Mouse (Mus musculus) mesoderm, embryonic 11.5 days (tissue): Measurements from ENCODE around the gene Susd1.

Source experiments
- DNase-seq: peaks from one replicate; pipeline ENCODE4 v3.0.0-alpha.2; 2012; ENCODE audit warnings: low read depth, low spot score

Susd1 gene

GRCm38 (mm10) chr4:59437990-59438854 lies at the start of gene Susd1:
TSS of gene Susd1 (minus strand) at chr4:59438633.
- DNase-seq = peak; percentile 50

- DNase-seq = no peak
Observed at GRCm38 (mm10) chr4:59471306-59471705, 32.9 kb upstream of the Susd1 start.

DNA sequence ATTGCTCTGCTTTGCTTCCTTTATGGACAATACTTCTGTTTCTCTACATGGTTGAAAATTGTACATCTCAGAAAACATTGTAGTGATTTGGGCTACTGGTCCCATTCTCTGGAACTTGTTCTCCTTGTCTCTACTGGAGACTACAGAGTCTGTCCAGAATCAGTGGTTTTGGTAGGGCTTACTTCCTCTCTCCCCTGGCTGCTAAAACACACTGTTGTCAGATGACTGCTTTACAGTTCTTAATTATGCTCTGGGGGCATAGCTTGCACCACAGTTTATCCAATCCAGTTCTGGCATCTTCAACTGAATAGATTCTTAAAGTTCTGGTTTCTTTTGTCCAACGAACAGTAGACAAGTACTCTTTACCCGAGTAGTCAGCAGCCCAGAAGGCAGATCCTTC lies 27.0 kb upstream of the Susd1 start:
- DNase-seq = no peak

GRCm38 (mm10) chr4:59464661-59465060 lies 26.2 kb upstream of the Susd1 start:
- no peak for DNase-seq

DNA sequence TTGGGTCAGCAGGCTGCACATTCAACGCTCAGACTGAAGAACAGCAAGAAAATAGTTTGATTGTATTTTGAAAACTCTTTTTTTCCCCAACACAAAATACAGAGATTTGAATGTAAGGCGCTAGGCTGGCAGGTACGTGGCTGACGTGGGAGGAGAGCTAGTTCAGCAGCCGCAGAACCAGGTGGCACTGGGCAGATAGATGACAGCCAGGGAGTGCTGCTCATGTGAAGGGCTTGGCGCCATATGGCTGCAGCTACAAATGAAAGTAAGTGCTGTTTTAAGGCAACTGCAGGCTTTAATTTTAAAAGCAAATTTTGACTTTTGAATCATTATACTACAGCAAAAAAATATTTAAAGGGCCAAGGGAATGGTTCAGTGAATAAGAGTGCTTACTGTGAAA lies 24.1 kb upstream of the Susd1 start:
- no peak for DNase-seq

- DNase-seq = no peak
Observed at GRCm38 (mm10) chr4:59461116-59461727, 22.8 kb upstream of the Susd1 start.

DNA sequence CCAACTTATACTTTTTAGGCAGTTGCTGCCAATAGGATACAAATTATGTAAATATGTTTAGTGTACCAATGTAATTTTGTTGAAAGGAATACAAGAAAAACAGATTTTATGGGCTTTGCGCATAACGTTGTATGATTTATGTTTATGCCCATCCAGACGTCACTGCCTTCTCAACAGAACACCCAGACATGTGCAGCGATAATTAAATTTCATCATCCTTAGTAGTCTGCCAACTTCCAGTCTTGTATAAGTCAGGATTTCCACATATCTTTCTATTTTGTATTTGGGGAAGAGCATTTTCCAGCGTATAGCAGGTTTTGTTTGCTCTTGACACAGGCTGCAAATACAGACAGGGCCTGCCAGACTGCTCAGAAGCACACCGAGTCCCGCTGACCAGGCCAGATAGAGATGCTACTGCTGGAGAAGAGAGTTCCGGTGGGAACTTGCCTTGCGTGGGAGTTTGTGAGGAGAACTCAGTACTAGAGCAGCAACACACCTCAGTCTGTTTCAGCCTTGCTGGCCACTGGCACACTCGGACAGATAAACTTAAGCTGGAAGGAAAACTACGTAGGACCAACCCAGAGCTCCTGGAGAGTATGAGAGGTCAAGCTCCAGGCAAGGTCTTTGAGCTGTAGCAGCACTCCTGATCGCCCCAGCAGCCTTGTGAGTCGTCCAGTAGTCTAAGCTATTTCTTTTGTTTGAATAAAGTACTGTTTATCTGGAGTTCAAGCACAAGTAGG lies 21.0 kb upstream of the Susd1 start:
- DNase-seq = no peak

DNA sequence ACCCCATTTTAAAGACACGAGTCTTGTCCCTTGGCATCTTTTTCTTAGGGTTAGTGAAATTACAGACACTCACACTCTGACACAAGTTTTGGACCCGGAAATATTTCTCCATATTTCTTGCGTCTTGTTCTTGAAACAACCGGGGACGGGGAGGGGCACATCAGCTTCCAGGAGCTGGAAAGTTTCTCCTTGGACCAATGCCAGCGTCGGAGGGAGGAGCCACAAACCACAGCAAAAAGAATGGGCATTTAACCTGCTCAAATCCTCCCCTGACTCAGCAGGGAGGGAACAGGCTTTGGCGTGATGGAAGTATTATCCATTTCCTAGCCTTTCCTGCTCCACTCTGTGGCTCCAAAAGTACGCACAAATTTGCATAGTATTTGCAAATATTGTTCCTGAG lies 19.5 kb upstream of the Susd1 start:
- DNase-seq = no peak

DNA sequence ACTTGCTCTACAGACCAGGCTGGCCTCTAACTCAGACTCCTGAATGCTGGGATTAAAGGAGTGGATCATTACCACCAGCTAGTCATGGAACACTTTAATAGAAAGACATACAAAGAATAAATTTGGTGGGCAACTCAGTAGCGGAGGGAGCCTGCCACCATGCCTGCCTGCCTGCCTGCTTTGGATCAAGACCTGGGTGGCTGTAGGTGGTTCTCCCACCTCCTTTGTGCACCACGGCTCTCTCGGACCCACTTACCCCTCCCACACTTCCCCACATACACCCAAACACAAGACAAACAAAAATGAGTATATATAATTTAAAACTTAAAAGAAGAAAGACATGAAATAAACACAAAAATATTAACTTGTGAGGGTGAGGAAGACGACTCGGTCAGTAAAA lies 18.7 kb upstream of the Susd1 start:
- no peak for DNase-seq

GRCm38 (mm10) chr4:59455465-59455864 lies 17.0 kb upstream of the Susd1 start:
- DNase-seq = no peak

DNA sequence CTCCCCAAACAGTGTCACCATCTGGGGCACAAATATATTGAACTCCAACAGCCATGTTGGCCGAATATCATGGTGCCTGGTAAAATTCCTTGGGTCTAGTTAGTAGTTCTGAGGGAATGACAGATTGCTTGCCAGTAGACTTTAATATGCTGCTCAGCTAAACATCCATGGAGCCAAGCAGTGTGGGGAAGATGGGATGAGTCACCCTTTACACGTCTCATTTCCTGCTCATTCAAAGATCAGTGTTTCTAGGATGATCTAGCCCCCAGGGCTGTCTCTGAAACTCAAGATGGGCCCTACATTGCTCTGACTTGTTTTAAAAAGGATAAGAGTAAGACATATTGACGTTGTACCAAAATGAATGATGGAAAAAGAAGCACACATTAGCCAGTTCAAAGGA lies 15.6 kb upstream of the Susd1 start:
- no peak for DNase-seq

- peak; percentile 26 for DNase-seq
Observed at GRCm38 (mm10) chr4:59452503-59452933, 14.1 kb upstream of the Susd1 start.

DNA sequence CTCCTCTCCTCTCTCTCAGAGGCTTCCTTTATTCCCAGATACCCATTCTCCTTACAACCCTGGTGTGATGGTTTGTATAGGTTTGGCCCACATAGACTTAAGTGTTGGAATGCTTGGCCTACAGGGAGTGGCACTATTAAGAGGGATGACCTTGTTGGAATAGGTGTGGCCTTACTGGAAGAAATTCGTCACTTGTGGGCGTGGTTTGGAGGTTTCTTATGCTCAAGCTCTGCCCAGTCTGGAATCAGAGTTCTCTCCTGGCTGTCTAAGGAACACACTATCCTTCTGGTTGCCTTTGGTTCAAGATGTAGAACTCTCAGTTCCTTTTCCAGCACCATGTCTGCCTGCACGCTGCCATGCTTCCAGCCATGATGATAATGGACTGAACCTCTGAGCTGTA lies 12.5 kb upstream of the Susd1 start:
- no peak for DNase-seq

GRCm38 (mm10) chr4:59450234-59450854 lies 11.9 kb upstream of the Susd1 start:
- DNase-seq = no peak

- peak; percentile 19 for DNase-seq
Observed at GRCm38 (mm10) chr4:59447296-59447695, 8.9 kb upstream of the Susd1 start.

- no peak for DNase-seq
Observed at GRCm38 (mm10) chr4:59445516-59445915, 7.1 kb upstream of the Susd1 start.

GRCm38 (mm10) chr4:59444994-59445393 lies 6.6 kb upstream of the Susd1 start:
- DNase-seq = no peak

GRCm38 (mm10) chr4:59444085-59444484 lies 5.7 kb upstream of the Susd1 start:
- DNase-seq = no peak

- DNase-seq = no peak
Observed at GRCm38 (mm10) chr4:59441265-59441664, 2.8 kb upstream of the Susd1 start.

DNA sequence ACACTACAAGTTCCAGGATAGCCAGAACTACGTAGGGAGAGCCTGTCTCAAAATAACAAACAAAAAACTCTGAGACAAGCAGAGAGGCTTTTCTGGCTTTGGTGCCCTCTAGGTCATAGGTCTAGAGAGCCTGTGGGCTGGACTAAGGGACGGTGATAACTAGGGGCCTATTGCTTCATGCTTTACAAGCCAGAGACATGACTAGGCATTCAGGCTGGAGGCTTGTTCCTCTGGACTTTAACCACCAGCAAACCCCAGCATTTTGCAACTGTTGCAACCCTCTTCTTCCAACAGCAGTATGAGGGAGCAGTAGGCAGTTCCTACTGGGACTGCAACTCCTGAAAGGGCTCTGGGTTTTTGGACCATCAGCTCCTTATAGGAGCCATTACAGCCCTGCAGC lies 1.5 kb upstream of the Susd1 start:
- DNase-seq = no peak

DNA sequence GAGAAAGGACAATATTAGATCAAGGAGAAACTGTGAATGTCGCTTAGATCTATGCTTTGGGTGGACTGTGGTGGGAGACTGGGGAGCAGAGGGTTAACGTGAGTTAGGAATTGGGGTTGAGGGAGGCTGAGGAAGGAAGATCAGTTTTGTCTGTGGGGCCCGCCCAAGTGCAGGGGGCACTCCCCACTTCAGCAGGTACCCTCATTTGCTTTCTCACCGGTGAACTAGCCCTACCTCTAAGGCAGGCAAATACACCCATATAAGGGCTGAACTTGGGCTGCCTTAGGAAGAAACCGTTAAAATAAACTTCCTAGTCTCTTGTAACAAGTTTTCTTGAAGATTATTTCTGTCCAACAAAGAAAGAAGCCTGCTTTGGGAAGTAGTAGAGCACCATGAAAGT lies 608 bp upstream of the Susd1 start:
- no peak for DNase-seq

DNA sequence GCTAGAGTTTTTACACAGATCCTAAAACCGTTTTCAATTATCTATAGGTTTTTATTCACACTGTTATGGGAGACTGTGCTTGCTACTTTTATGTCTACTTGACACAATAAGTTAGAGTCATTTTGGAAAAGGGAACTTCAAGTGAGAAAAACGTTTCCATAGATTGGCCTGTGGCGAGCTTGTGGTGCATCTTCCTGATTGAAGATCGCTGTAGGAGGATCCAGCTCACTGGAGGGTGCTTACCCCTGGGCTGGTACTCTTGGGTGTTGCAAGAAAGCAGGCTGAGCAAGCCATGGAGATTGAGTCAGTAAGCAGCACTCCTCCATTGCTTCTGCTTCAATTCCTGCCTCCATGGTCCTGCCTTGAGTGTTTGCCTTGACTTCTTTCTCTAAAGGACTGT lies 2.5 kb downstream of the Susd1 start:
- DNase-seq = no peak
